Mouse (Mus musculus) intestine, postnatal 0 days (tissue): ENCODE data around the gene Kl. TPM values are rescaled to one million over a fixed set of nuclear protein-coding genes. Genes with fewer than 3 reads are reported as not detected.

Source experiments
- ATAC-seq: fragments of 200-750 bp; cut with Nextera tagmentation; 2 replicates; pipeline ENCODE4 v1.8.0; 2017; ENCODE audit warnings: mild to moderate bottlenecking, moderate TSS enrichment, moderate library complexity
- H3K27ac ChIP-seq: fragments of 300-500 bp; sonication (generic); 2 replicates; pipeline ENCODE4 v1.5.1; 2014; ENCODE audit warnings: mild to moderate bottlenecking, low read depth, low read length, moderate library complexity
- H3K27me3 ChIP-seq: fragments of 300-500 bp; sonication (generic); replicated peaks from 2 replicates; pipeline ENCODE4 v1.6.1; 2014; ENCODE audit warnings: low read length, mixed read lengths; ENCODE audit not compliant: control insufficient read depth, insufficient read depth
- H3K36me3 ChIP-seq: fragments of 300-500 bp; sonication (generic); 2 replicates; pipeline ENCODE4 v1.6.1; 2014; ENCODE audit warnings: mild to moderate bottlenecking, moderate library complexity; ENCODE audit not compliant: control insufficient read depth, insufficient read depth
- H3K4me1 ChIP-seq: fragments of 300-500 bp; sonication (generic); replicated peaks from 2 replicates; pipeline ENCODE4 v1.6.1; 2014; ENCODE audit warnings: antibody characterized with exemption, low read length, mixed read lengths; ENCODE audit not compliant: control insufficient read depth, insufficient read depth
- H3K4me2 ChIP-seq: fragments of 300-500 bp; sonication (generic); replicated peaks from 2 replicates; pipeline ENCODE4 v1.6.1; 2014; ENCODE audit warnings: low read depth, mild to moderate bottlenecking, moderate library complexity
- H3K4me3 ChIP-seq: fragments of 300-500 bp; sonication (generic); 2 replicates; pipeline ENCODE4 v1.5.1; 2014; ENCODE audit warnings: low read depth, low read length
- H3K9ac ChIP-seq: fragments of 300-500 bp; sonication (generic); 2 replicates; pipeline ENCODE4 v1.6.1; 2014; ENCODE audit warnings: mild to moderate bottlenecking, low read depth, low read length
- H3K9me3 ChIP-seq: fragments of 300-500 bp; sonication (generic); 2 replicates; pipeline ENCODE4 v1.6.1; 2016; ENCODE audit warnings: mixed run types; ENCODE audit not compliant: control insufficient read depth
- CTCF ChIP-seq: sonication (generic); IDR thresholded peaks from 2 replicates; pipeline ENCODE4 v1.5.1; 2016; ENCODE audit warnings: low read depth, mild to moderate bottlenecking, control low read depth, antibody characterized with exemption, moderate library complexity
- WGBS: fragments of 180-500 bp; shearing (Covaris S2); extraction: QIAGEN DNeasy Blood & Tissue Kit; methylation state at CpG from one replicate; pipeline ENCODE4 v1.1.7; 2014; 5-methylcytosine and 5-hydroxymethylcytosine counted together
- polyA plus RNA-seq: library from polyadenylated mRNA; unstranded; fragments of >200 nt; fragmentation: Nextera tagmentation; extraction: Ambion mirVana; gene quantifications from 2 replicates; pipeline ENCODE4 v1.2.1, GENCODE M21; 2015

Kl gene
- polyA plus RNA-seq, 1 experiment from 2014 or later = 0.07 TPM

DNA sequence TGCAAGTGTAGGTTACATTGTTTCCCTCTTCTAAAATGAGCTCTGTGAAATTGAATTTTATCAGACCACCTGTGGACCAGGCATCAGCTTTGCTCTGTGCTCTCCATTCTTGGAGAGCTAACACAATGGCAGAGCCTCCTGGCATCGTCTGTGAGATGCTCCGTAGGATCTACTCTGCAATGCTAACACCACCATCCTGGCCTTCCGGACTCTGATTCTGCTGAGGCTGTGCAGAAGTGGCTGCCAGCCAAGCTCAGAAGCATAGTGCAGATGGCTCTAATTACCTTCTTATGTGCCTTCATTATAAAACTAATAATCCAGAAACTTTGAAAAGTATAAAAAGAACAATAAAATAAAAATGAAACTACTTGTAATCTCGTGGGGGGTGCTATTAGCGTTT, 16.2 kb upstream of the Kl start:
- H3K9me3 ChIP-seq = no peaks in the 10 kb centered on the region
- no peak overlapping the region for H3K27ac ChIP-seq
- no peaks in the 10 kb centered on the region for H3K4me1 ChIP-seq
- no peaks in the 10 kb centered on the region for H3K27me3 ChIP-seq
- no peak for ATAC-seq
- H3K4me3 ChIP-seq = no peak overlapping the region
- no peak overlapping the region for H3K4me2 ChIP-seq
- H3K9ac ChIP-seq = no peak overlapping the region
- no peaks in the 10 kb centered on the region for H3K36me3 ChIP-seq
- WGBS = 42% methylated on average over 5 of the region's 5 CpGs
- TF ChIP-seq CTCF = no peak

DNA sequence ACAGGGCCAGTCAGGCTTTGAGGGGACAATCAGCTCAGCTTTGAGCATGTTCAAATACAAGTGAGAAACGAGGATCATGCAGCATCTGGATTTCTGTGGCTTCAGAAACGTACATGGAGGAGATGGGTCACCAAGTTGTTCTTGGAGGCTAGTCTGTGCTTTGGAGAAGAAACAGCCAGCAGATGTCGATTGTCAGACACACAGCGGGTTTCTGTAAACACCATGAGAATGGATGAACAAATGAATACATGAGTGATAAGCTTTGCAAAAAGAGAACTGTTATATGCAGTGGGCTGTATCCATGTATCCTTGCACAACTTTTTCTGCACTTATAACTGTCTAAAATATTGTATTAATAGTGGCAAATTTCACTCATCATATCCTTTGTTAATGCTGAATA, 15.6 kb upstream of the Kl start:
- 51% methylated on average over 4 of the region's 4 CpGs for WGBS
- H3K9me3 ChIP-seq = no peaks in the 10 kb centered on the region
- no peak overlapping the region for H3K4me2 ChIP-seq
- no peaks in the 10 kb centered on the region for H3K27me3 ChIP-seq
- no peak for TF ChIP-seq CTCF
- H3K36me3 ChIP-seq = no peaks in the 10 kb centered on the region
- H3K4me3 ChIP-seq = no peak overlapping the region
- no peak for ATAC-seq
- no peak overlapping the region for H3K9ac ChIP-seq
- H3K27ac ChIP-seq = no peak overlapping the region
- no peaks in the 10 kb centered on the region for H3K4me1 ChIP-seq

DNA sequence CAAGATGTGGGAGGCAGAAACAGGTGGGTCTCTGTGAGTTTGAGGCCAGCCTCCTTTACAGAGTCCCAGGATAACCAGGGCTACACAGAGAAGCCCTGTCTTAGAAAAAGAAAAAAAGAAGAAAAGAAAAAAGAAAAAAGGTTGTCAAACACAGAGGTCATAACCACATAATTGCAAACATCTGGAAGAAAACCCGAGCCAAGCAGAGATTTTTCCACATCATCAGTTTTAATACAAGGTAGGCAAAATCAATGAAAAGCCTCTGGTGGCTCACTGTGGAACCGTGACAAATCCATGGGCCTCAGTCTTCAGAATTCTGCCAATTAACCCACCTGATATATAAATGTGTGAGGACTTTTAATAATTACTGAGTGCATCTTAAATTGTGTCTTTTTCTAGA, 14.9 kb upstream of the Kl start:
- no peak for ATAC-seq
- Histone ChIP-seq H3K4me2 (no peak overlapping the region), H3K9me3 (no peaks in the 10 kb centered on the region), H3K36me3 (no peaks in the 10 kb centered on the region), H3K4me1 (no peaks in the 10 kb centered on the region), H3K9ac (no peak overlapping the region), H3K27me3 (no peaks in the 10 kb centered on the region), H3K27ac (no peak overlapping the region), H3K4me3 (no peak overlapping the region)
- TF ChIP-seq CTCF = no peak
- WGBS = 58% methylated on average over 2 of the region's 2 CpGs

DNA sequence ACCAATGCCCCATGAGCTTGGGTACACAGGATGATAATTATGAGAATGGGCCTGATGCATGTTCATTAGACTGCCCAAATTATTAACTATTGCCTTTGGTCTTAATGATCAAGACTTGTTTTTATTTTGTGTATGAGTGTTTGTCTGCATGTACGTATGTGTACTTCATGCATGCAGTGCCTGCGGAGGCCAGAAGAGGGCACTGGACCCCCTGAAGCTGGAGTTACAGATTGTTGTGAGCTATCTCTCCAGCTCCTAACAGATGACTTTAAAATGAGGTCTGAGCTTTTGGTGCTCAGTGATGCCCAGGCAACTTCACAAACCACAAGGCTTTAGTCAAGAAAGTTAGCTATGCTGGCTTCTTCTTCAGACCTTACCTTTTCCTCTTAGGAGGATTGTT, 6.8 kb upstream of the Kl start:
- no peak overlapping the region for H3K9ac ChIP-seq
- 100% methylated on average over 2 of the region's 2 CpGs for WGBS
- peak; percentile 32 for TF ChIP-seq CTCF

DNA sequence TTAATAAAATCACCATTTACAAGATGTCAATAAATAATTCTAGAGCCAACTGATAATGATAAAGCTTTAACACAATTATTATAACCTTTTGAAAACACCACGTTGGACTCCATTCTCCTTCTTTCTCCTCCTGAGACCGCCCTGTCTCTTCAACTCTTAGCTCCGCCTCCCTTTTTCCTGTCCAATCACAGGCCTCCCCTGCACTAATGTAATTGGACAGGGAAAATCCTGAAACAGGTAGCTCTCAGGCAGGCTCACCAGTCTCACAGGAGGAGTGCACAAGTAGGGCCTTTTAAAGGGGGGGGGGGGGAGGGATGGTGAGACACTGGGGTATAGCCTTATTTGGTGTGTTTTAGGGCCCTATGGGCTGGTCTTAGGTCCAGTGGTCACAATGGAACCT, 3.3 kb upstream of the Kl start:
- Histone ChIP-seq H3K9me3 (no peaks in the 10 kb centered on the region), H3K4me2 (no peak overlapping the region), H3K27me3 (peaks cover 30% of the 10 kb centered on the region), H3K36me3 (no peaks in the 10 kb centered on the region), H3K4me1 (no peaks in the 10 kb centered on the region), H3K4me3 (no peak overlapping the region), H3K27ac (no peak overlapping the region), H3K9ac (no peak overlapping the region)
- no peak for TF ChIP-seq CTCF
- no peak for ATAC-seq
- WGBS = 88% methylated on average over 3 of the region's 3 CpGs

More for the DNA sequence above, 6.8 kb upstream of the Kl start:
- no peak for ATAC-seq
- Histone ChIP-seq H3K36me3 (no peaks in the 10 kb centered on the region), H3K4me2 (no peak overlapping the region), H3K27ac (no peak overlapping the region), H3K9me3 (no peaks in the 10 kb centered on the region), H3K4me1 (no peaks in the 10 kb centered on the region), H3K4me3 (no peak overlapping the region), H3K27me3 (no peaks in the 10 kb centered on the region)

DNA sequence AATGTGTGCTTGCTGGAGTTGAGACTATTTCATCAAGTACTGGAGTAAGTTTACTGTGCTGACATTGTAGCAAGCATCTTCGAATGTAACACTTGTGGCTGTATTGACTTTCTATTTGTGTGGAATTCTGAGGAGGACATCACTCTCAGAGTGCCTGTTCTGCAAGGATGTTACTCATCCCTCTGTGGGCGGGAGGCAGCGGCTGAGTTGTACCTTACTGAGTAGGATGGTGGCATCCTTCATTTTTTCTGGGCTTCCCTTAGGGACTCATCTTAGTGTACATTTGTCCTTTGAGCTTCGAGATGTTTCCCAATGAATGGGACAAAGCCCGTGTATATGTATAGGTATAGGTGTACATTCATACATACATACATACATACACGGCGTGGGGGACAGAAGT, 1.1 kb upstream of the Kl start:
- WGBS = 93% methylated on average over 7 of the region's 7 CpGs
- H3K4me3 ChIP-seq = no peak overlapping the region
- no peak overlapping the region for H3K4me2 ChIP-seq
- no peak overlapping the region for H3K9ac ChIP-seq
- no peaks in the 10 kb centered on the region for H3K4me1 ChIP-seq
- H3K9me3 ChIP-seq = no peaks in the 10 kb centered on the region
- H3K36me3 ChIP-seq = no peaks in the 10 kb centered on the region
- peaks cover 31% of the 10 kb centered on the region for H3K27me3 ChIP-seq
- no peak for ATAC-seq
- TF ChIP-seq CTCF = no peak
- H3K27ac ChIP-seq = no peak overlapping the region
